Mouse (Mus musculus): ENCODE measurements around the gene Slc3a2. TPM values are rescaled to one million over a fixed set of nuclear protein-coding genes. Genes with fewer than 3 reads are reported as not detected.

Gene Slc3a2
- polyA plus RNA-seq, 1 experiment from 2014 or later = 151 TPM

DNA sequence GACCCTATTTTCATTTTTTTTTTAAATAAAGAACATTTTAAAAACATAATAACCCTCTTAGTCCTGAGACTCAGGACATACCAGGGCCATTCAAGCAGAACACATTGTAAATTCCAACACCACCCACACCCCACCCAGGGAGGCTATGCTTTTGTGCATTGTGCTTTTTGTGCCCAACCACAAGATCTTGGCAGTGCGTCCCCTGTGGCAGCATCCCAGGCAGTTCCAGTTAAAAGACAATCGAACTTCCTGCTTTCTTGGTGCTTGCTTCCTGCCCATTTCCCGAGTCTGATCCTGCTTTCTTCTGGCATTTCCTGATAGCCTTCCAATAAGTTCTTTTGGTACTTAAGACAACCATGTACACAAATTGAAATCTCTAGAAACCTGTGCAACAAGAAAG is 20.7 kb downstream of the Slc3a2 start:
- Histone ChIP-seq H3K9me3 (no peaks in the 10 kb centered on the region), H3K4me1 (replicated peaks) (no peaks in the 10 kb centered on the region), H3K9ac (replicated peaks) (no peak overlapping the region), H3K27ac (no peak overlapping the region), H3K27me3 (no peaks in the 10 kb centered on the region), H3K4me3 (replicated peaks) (no peak overlapping the region), H3K4me2 (replicated peaks) (no peak overlapping the region), H3K36me3 (peaks cover 9% of the 10 kb centered on the region)
- 65% methylated on average over 3 of the region's 3 CpGs for WGBS
- ATAC-seq = no peak

DNA sequence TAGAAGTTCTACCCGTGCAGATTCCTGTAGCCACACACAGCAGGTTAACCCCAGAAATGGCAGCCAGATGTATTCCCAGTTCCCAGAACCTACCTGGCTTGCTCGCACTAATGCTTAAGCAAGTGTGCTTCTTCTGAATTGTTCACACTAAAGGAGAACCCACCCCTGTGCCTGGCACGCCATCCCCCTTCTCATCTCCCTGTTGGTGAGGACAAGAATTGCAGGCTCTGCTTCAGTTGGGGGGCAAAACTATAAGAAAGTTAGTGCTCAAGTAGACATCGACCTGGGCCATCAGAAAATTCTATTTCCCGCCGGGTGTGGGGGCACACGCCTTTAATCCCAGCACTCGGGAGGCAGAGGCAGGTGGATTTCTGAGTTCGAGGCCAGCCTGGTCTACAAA is 23.5 kb downstream of the Slc3a2 start:
- Histone ChIP-seq H3K4me3 (replicated peaks) (no peak overlapping the region), H3K9me3 (no peaks in the 10 kb centered on the region), H3K27me3 (no peaks in the 10 kb centered on the region), H3K9ac (replicated peaks) (no peak overlapping the region), H3K36me3 (no peaks in the 10 kb centered on the region), H3K4me2 (replicated peaks) (no peak overlapping the region), H3K4me1 (replicated peaks) (no peaks in the 10 kb centered on the region), H3K27ac (no peak overlapping the region)
- 85% methylated on average over 9 of the region's 9 CpGs for WGBS
- no peak for ATAC-seq

- peak; percentile 63; the same call in 1 of the 2 replicates for ATAC-seq
- H3K36me3 ChIP-seq = no peaks in the 10 kb centered on the region
- no peak overlapping the region for H3K4me3 ChIP-seq (replicated peaks)
- H3K4me1 ChIP-seq (replicated peaks) = no peaks in the 10 kb centered on the region
- H3K27ac ChIP-seq = no peak overlapping the region
- H3K4me2 ChIP-seq (replicated peaks) = no peak overlapping the region
- H3K27me3 ChIP-seq = no peaks in the 10 kb centered on the region
- WGBS = 66% methylated on average over 6 of the region's 6 CpGs
- no peak overlapping the region for H3K9ac ChIP-seq (replicated peaks)
- no peaks in the 10 kb centered on the region for H3K9me3 ChIP-seq
These were observed 27.8 kb downstream of the Slc3a2 start for GRCm38 (mm10) chr19:8695330-8695729.

- WGBS = 71% methylated on average over 5 of the region's 5 CpGs
- Histone ChIP-seq H3K4me1 (replicated peaks) (no peaks in the 10 kb centered on the region), H3K4me3 (replicated peaks) (no peak overlapping the region), H3K27ac (no peak overlapping the region; the same call in 1 of the 2 replicates), H3K9ac (replicated peaks) (no peak overlapping the region), H3K36me3 (no peaks in the 10 kb centered on the region), H3K27me3 (no peaks in the 10 kb centered on the region), H3K4me2 (replicated peaks) (no peak overlapping the region), H3K9me3 (no peaks in the 10 kb centered on the region)
- no peak for ATAC-seq
These were observed 30.4 kb downstream of the Slc3a2 start for GRCm38 (mm10) chr19:8692740-8693139.

DNA sequence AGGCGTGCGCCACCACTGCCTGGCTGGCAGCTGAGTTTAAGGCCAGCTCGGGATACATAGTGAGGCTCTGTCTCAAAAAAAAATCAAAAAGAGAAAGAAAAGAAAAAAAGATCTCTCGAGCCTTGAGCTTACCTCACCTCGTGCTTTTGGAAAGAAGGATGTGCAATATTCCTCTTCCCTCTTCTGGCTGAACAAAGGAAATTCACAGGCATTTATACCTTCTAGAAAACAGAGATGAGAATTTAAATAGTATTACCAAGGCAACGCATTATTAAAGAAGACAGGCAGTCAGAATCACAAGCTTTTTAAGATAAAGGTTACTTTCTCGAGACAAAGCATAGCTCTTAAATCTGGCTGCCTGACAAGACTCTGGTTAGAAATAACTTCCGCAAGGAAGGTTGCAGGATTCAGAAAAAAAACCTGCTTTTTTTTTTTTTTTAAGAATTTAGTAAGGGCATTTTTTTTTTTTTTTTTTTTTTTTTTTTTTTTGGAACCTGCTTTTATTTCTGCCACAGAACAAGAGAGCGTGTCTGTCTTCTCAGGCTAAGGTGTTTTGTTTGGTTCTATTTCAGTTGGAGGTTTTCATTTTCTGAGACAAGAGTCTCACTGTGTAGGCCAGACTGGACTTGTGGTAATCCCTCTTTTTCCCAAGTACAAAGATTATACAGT is 31.2 kb downstream of the Slc3a2 start:
- Histone ChIP-seq H3K36me3 (no peaks in the 10 kb centered on the region), H3K4me3 (replicated peaks) (no peak overlapping the region), H3K9me3 (no peaks in the 10 kb centered on the region), H3K9ac (replicated peaks) (no peak overlapping the region), H3K4me2 (replicated peaks) (no peak overlapping the region), H3K4me1 (replicated peaks) (no peaks in the 10 kb centered on the region), H3K27me3 (no peaks in the 10 kb centered on the region), H3K27ac (0 out of 2 replicates have a peak overlapping the region, but pooled peaks have one; percentile 30)
- no peak for ATAC-seq
- WGBS = 34% methylated on average over 9 of the region's 9 CpGs

DNA sequence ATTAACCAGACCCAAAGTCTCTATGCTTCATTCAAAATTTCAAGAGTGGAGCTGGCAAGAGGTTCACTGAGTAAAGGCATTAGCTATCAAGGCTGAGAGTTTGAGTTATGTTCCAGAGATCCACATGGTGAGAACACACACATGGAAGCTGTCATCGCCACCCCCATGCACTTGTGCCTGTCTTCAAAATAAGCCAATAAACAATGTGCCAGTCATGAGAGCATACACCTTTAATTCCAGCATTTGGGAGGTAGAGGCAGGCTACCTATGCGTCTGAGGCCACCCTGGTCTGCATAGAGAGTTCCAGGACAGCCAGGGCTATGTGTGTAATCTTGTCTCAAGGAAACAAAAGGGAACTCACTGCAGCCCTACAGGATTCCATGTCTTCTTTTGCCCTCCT is 39.5 kb downstream of the Slc3a2 start:
- no peak for ATAC-seq
- H3K9ac ChIP-seq (replicated peaks) = no peak overlapping the region
- H3K4me3 ChIP-seq (replicated peaks) = no peak overlapping the region
- no peaks in the 10 kb centered on the region for H3K4me1 ChIP-seq (replicated peaks)
- H3K27me3 ChIP-seq = 0 out of 2 replicates have a peak, but pooled peaks cover 4% of the 10 kb centered on the region
- WGBS = 81% methylated on average over 2 of the region's 2 CpGs
- H3K36me3 ChIP-seq = no peaks in the 10 kb centered on the region
- H3K9me3 ChIP-seq = no peaks in the 10 kb centered on the region
- H3K4me2 ChIP-seq (replicated peaks) = no peak overlapping the region
- no peak overlapping the region for H3K27ac ChIP-seq

DNA sequence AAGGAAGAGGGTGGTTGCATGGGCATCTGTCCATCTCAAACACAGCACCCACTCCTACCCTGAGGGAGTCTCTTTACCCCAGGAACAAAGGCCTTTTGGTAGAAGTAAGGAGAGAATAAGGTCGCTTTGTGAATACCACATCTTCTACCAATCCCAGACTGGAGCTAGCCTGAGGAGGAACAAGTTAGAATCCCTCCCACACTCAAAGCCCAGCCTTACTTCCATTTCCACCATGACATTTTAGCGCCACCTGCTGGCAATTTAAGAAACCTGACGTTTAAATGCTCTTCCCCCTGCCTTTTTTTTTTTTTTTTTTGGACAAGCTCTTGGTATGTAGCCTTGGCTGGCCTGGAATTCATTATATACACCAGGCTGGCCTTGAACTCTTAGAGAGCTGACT is 40.2 kb downstream of the Slc3a2 start:
- no peak overlapping the region for H3K9ac ChIP-seq (replicated peaks)
- WGBS = 0% methylated on average over 3 of the region's 3 CpGs
- no peak overlapping the region for H3K4me3 ChIP-seq (replicated peaks)
- H3K4me1 ChIP-seq (replicated peaks) = no peaks in the 10 kb centered on the region
- H3K27me3 ChIP-seq = 0 out of 2 replicates have a peak, but pooled peaks cover 4% of the 10 kb centered on the region
- no peaks in the 10 kb centered on the region for H3K36me3 ChIP-seq
- no peak overlapping the region for H3K27ac ChIP-seq
- ATAC-seq = peak; percentile 72
- no peaks in the 10 kb centered on the region for H3K9me3 ChIP-seq
- no peak overlapping the region for H3K4me2 ChIP-seq (replicated peaks)

DNA sequence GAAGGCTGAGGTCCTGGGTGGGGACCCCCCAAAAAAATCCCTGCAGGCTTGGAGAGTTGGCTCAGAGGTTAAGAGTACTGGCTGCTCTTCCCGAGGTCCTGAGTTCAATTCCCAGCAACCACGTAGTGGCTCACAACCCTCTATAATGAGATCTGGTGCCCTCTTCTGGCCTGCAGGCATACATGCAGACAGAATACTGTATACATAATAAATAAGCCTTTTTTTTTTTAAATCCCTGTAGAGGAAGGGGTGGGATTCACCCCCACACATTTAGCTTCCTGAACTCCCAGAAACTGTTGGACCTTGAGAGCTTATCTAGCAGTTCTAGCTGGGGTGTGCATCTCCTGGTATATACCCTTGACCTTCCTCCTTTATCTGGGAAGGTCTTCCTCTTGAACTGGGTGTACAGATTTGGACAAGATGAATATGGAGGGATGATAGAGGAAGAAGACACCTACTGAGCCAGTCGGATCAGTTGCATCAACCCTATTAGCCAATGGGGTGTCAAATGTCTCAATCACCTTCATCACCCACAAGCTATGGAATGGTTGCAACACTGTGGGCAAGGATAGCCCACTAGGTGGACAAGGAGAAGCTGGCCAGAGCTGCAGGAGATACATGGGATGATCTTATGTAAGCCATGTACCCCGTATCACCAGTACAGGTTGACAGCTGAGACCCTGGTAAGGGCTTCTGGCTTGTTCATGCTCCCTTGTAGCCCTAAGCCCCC is 41.4 kb downstream of the Slc3a2 start:
- Histone ChIP-seq H3K27ac (no peak overlapping the region), H3K27me3 (0 out of 2 replicates have a peak, but pooled peaks cover 4% of the 10 kb centered on the region), H3K4me1 (replicated peaks) (no peaks in the 10 kb centered on the region), H3K4me3 (replicated peaks) (no peak overlapping the region), H3K4me2 (replicated peaks) (no peak overlapping the region), H3K9me3 (no peaks in the 10 kb centered on the region), H3K9ac (replicated peaks) (no peak overlapping the region), H3K36me3 (no peaks in the 10 kb centered on the region)
- WGBS = 92% methylated on average over 4 of the region's 4 CpGs
- ATAC-seq = no peak

- Histone ChIP-seq H3K4me2 (replicated peaks) (no peak overlapping the region), H3K4me1 (replicated peaks) (no peaks in the 10 kb centered on the region), H3K27me3 (0 out of 2 replicates have a peak, but pooled peaks cover 4% of the 10 kb centered on the region), H3K4me3 (replicated peaks) (no peak overlapping the region), H3K9me3 (no peaks in the 10 kb centered on the region), H3K9ac (replicated peaks) (no peak overlapping the region), H3K36me3 (no peaks in the 10 kb centered on the region), H3K27ac (no peak overlapping the region)
- ATAC-seq = no peak
- WGBS = 19% methylated on average over 18 of the region's 18 CpGs
These were observed 44.0 kb downstream of the Slc3a2 start for GRCm38 (mm10) chr19:8679031-8679779.

DNA sequence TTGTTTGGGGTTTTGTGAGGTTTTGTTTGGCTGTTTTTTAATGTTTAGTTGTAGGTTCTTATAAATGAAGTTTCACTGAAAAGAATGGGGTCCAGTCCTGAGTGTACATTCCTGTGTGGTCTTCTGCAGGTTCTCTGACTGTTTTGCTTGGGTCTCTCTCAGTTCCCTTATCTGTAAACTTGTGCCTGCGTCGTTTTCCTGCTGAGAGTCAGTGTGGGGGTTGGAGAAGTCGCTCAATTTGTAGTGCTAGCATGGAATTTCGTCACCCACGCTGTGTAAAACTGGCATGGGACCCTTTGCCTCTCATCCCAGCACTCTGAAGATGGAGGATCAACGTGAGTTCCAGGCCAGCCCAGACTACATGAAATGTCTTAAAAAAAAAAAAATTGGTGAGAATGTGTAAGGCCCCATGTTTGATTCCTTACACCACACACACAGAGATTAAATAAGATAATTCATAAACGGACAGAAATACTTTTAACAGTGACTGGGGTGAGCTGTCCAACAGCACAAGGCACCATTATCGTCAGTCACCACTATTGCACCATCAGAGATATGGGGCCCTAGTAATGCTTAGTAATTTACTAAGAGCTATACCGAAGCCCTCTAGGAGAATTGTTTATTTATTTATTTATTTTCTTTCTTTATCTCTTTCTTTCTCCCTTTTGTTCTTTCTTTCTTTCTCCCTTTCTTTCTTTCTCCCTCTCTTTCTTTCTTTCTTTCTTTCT is 49.7 kb downstream of the Slc3a2 start:
- Histone ChIP-seq H3K4me1 (replicated peaks) (no peaks in the 10 kb centered on the region), H3K27ac (no peak overlapping the region), H3K36me3 (no peaks in the 10 kb centered on the region), H3K9ac (replicated peaks) (no peak overlapping the region), H3K27me3 (no peaks in the 10 kb centered on the region), H3K4me2 (replicated peaks) (no peak overlapping the region), H3K9me3 (no peaks in the 10 kb centered on the region), H3K4me3 (replicated peaks) (no peak overlapping the region)
- 79% methylated on average over 9 of the region's 9 CpGs for WGBS
- no peak for ATAC-seq

- Histone ChIP-seq H3K27ac (no peak overlapping the region), H3K36me3 (no peaks in the 10 kb centered on the region), H3K9ac (replicated peaks) (no peak overlapping the region), H3K9me3 (no peaks in the 10 kb centered on the region), H3K4me2 (replicated peaks) (no peak overlapping the region), H3K4me1 (replicated peaks) (no peaks in the 10 kb centered on the region), H3K27me3 (no peaks in the 10 kb centered on the region), H3K4me3 (replicated peaks) (no peak overlapping the region)
- 94% methylated on average over 3 of the region's 3 CpGs for WGBS
- ATAC-seq = no peak
These were observed 50.3 kb downstream of the Slc3a2 start for GRCm38 (mm10) chr19:8672859-8673258.
